Mouse (Mus musculus) adrenal gland, adult 18-20 months (tissue): ENCODE data around the gene Slc23a2. TPM values are rescaled to one million over a fixed set of nuclear protein-coding genes. Genes with fewer than 3 reads are reported as not detected.

ENCODE experiments used
- DNase-seq, 2 experiments: peaks; one replicate each; pipeline ENCODE4 v3.0.0; 2021 to 2022; ENCODE audit warnings: low spot score in 2 of 2
- total RNA-seq, 2 experiments: library from RNA; stranded (reverse); gene quantifications; 1 replicate in 1 of 2; 2 replicates in 1 of 2; pipeline ENCODE4 v1.2.3; 2021

Gene Slc23a2
- total RNA-seq, 2 experiments from 2014 or later, result 239 to 346 TPM

- DNase-seq, result no peak
Measured at GRCm38 (mm10) chr2:132102505-132103130, 42.3 kb downstream of the Slc23a2 start.

GRCm38 (mm10) chr2:132098942-132099672 lies 45.8 kb downstream of the Slc23a2 start:
- no peak for DNase-seq

- no peak for DNase-seq
Measured at GRCm38 (mm10) chr2:132098365-132098764, 46.5 kb downstream of the Slc23a2 start.

GRCm38 (mm10) chr2:132096582-132096981 lies 48.3 kb downstream of the Slc23a2 start:
- DNase-seq, result no peak

DNA sequence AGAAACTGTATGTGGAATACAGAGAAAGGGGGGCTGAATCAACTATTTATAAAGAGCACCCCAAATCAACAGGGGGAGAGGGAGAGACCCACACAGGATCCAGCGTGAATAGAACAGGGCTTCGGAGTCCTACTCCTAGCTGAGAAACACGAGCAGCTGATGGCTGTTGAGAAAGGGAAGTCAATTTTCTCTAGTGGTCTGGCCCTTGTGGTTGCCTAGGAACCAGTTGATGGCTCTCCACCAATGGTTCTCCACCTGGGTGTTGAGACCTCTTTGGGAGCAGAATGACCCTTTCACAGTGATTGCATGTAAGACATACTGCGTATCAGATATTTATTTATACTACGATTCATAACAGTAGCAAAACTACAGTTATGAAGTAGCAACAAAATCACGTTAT lies 49.1 kb downstream of the Slc23a2 start:
- DNase-seq, result no peak

GRCm38 (mm10) chr2:132094441-132095230 lies 50.3 kb downstream of the Slc23a2 start:
- no peak for DNase-seq

GRCm38 (mm10) chr2:132093739-132094138 lies 51.2 kb downstream of the Slc23a2 start:
- no peak for DNase-seq

DNA sequence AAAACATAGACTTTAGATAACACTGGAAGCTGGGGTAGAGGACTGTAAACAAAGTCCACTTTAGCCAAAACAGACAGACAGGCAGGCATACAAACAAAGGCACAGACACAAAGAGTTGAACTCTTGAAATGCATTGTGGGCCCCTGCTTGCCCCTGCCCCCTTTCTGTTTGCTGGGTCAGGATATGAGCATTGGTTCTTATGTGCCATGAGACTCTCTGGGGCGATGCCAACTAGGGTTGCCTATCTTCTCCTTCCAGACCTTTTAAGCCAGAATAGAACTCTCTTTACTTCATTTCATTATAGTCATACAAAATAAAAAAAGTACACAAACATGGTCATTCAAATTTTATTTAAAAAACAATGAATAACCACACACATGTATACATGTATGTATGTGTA lies 51.6 kb downstream of the Slc23a2 start:
- no peak for DNase-seq

GRCm38 (mm10) chr2:132092722-132093121 lies 52.2 kb downstream of the Slc23a2 start:
- no peak for DNase-seq

- DNase-seq, result no peak
Measured at GRCm38 (mm10) chr2:132091749-132092148, 53.2 kb downstream of the Slc23a2 start.

- DNase-seq, result no peak
Measured at GRCm38 (mm10) chr2:132084813-132085212, 60.1 kb downstream of the Slc23a2 start.

GRCm38 (mm10) chr2:132084396-132084795 lies 60.5 kb downstream of the Slc23a2 start:
- peak in 1 of 2 experiments; percentile 46 for DNase-seq

GRCm38 (mm10) chr2:132079139-132079538 lies 65.8 kb downstream of the Slc23a2 start:
- no peak for DNase-seq

GRCm38 (mm10) chr2:132073052-132073451 lies 71.9 kb downstream of the Slc23a2 start:
- DNase-seq, result no peak

GRCm38 (mm10) chr2:132069985-132070735 lies 74.7 kb downstream of the Slc23a2 start:
- DNase-seq, result no peak

GRCm38 (mm10) chr2:132064185-132064831 lies 80.6 kb downstream of the Slc23a2 start:
- no peak for DNase-seq

DNA sequence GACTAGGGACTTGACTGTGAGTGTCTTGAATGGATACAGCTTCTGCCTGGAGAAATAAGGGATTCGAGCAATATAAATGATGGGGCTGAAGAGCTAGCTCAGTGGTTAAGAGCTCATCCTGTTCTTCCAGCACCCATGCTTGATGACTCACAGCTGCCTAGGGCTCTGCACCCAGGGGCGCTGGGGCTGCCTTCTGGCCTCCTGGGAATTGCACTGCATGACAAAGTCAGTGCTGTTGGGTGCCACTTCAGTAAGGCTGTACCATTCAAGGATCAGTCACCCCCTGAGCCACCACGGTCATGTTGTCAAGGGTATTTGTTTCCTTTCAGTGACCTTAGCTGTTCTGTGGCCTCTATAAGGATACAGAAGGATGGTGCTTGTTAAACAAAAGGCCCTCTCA lies 81.1 kb downstream of the Slc23a2 start:
- DNase-seq, result no peak

GRCm38 (mm10) chr2:132061884-132062283 lies 83.0 kb downstream of the Slc23a2 start:
- DNase-seq, result no peak

DNA sequence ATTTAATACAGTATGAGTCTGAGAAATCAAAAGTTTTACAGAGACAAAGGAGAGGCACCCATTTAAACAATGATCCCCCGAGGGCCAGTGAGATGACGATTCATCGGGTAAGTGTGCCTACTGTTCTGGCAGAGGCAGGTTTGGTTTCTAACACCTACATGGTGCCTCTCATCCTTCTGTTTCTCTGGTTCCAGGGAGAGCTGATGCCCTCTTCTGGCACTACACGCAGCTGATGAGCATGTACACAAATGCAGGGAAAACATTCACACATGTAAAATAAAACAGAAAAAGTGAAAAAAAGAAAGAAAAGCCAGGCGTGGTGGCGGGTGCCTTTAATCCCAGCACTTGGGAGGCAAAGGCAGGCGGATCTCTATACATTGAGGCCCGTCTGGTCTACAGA lies 85.0 kb downstream of the Slc23a2 start:
- no peak for DNase-seq

DNA sequence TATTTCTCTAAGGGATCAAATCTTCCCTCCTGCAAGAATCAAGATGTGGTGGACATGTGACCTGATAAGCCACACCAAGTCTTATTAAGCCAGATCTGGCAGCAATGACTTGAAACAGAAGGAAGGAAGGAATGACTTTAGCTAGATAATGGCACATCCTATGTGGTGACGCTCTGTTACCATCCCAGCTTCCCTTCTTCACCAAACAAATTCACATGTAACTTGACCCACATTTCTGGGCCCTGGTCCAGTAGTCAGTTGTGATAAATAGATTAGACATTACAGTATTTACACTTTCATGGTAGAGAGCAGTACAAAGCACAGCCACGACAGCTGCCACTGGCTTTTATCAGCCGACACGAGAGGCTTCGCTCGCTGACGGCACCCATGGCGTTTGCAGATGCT lies 89.6 kb downstream of the Slc23a2 start:
- no peak for DNase-seq

- no peak for DNase-seq
Measured at GRCm38 (mm10) chr2:132053824-132054223, 91.1 kb downstream of the Slc23a2 start.
